Mouse (Mus musculus) neutrophil, adult 65 days (primary cell): ENCODE measurements around the gene Farsa. TPM values are rescaled to one million over a fixed set of nuclear protein-coding genes. Genes with fewer than 3 reads are reported as not detected.

Experiments used
- total RNA-seq: library from RNA; stranded (reverse); gene quantifications from 2 replicates; pipeline ENCODE4 v1.2.4, GENCODE M21; 2023

The Farsa gene
- 26.9 and 37.7 TPM in 2 replicates for total RNA-seq

DNA sequence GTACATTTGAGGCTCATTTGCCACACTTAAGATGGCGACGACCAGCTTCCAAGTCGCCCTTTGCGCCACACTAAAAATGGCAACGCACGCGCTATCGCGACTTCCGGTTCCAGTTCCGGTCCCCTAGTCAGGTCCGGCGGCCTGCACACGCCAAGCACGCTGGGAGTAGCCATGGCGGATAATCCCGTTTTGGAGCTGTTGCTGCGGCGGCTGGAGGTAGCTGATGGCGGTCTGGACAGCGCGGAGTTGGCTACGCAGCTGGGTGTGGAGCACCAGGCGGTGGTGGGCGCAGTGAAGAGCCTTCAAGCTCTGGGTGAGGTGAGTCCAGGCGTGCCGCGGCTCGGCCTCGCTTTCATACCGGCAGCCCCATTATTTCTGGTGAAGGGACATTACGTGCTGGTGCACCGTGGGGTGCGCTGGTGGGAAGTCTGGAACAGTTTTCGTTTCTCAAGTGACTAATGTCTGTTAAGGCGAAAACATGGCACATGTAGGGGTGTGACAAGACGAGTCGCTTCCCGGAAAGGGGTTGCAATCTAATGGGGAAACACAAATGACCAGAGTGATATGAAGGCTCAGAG is at the start of gene Farsa:
Gene Farsa (plus strand): TSS at position 126 of the 578 bp plus-strand sequence.

DNA sequence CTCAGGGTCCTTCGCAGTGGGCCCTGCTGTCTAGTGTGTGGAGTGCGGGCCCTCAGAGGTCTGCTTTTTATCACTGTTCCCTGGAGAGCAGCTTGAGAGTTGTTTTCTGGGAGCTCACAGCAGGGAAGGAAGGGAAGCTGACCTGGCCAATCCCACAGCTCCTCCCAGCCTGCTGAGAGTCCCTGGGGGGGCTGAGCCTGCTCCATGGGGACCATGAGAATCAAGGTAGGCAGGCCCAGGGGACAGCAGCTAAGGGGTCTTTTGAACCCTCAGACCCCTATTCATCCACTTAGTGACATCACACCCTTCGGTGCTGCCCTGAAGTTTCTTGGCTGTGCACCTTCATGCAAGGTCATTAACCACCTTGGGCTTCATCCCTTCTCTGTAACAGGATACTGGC is 34.1 kb upstream of the Farsa start, which contains the start of gene Dand5:
Gene Dand5 (minus strand): TSS at position 101 of the 400 bp plus-strand sequence.

DNA sequence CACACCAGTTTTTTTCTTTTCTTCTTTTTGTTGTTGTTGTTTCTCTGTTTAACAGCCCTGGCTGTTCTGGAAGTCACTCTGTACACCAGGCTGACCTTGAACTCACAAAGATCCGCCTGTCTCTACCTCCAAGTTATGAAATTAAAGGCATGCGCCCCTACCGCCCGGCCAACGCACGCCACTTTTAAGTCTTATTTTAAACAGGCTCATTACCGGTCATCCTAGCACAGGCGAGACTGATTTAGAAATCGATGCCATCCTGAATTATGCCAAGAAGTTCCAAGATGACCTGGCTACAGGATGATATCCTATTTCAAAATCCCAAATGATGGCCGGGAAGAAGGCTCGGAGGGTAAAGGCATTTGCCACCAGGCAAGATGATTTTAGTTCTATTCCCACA is 25.3 kb upstream of the Farsa start, which contains the start of gene Gadd45gip1:
Gene Gadd45gip1 (plus strand): TSS at position 33 of the 400 bp plus-strand sequence.

GRCm38 (mm10) chr8:84840248-84840999 is 16.4 kb upstream of the Farsa start, which contains the start of gene Rad23a:
Gene Rad23a, minus strand, starts transcription at chr8:84840665.

GRCm38 (mm10) chr8:84846722-84847572 is 9.8 kb upstream of the Farsa start, which contains the start of gene Calr:
Gene Calr, minus strand, starts transcription at chr8:84846934.

GRCm38 (mm10) chr8:84871376-84872308 is 14.9 kb downstream of the Farsa start, which contains the start of gene Syce2:
Gene Syce2, plus strand, starts transcription at chr8:84872111.

DNA sequence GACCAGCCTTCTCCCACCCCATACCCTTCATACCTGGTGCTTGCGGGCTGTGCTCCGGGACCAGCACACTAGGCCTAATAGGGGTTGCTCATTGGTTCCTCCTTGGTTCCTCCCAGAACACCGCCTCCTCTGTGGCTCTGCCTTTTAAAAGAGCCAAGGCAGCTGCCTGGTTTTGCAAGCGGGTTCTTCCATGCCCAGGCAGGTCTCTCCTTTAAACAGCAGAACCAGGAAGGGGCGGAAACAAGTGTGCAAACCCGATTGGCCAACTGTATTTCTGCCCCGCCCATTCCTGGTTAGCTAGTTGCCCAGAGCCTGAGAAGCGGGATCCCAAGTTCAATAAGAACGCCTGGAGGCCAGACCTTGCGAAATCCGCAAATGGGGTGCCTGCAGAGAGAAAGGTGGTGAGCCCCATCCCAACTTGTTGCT is 36.9 kb downstream of the Farsa start, which contains the start of gene Gcdh:
Gene Gcdh (minus strand): TSS at position 213 of the 426 bp plus-strand sequence.

DNA sequence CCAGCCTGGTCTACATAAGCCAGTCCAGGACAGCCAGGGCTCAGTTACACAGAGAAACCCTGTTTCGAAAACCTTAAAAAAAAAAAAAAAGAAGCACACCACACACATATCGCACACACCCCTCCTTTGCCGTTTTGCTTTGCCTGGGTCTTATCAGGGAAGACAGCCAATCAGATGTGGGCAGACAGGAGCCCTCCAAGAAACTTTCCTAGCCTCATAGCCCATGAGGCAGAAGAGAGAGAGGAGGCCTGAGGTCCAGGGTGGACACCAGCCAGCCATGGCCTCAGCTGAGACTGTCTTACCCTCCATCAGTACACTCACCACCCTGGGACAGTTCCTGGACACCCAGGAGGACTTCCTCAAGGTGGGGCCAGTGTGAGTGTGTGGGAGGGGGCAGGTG is 45.0 kb downstream of the Farsa start, which contains the start of gene Klf1:
Gene Klf1 (plus strand): TSS at position 177 of the 400 bp plus-strand sequence.

DNA sequence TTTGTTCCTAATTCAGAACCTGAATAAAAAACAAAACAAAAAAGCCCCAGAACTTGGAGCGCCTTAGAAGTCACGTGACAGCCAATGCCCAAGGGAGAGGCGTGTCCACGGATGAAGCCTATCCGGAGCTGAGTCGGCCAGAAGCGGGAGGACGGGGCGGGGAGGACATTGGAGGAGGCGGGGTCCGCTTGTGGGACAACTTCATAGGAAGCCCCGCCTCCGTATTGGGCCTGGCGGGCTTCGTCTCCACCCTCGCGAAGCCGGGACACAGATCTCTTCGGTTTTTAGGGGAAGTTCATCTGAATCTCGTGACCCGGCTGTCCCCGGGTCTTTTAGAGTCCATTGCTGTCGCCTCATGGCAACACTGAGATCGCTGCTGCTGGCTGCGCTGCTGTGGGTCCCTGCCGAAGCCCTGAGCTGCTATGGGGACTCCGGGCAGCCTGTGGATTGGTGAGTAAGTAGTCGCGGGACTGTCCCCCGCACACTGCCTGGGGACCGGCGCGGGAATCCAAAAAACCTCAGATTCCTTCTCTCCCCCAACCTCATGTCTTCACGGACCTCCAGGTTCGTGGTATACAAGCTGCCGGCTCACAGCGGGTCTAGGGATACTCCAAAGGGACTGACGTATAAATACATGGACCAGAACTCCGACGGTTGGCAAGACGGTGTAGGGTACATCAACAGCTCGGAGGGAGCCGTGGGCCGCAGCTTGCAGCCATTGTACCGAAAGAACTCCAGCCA is 51.8 kb downstream of the Farsa start, which contains the start of gene Dnase2a:
Gene Dnase2a (plus strand): TSS at position 140 of the 741 bp plus-strand sequence.

Other genes starting within 250 kb of the Farsa start
- 1,006 and 1,033 TPM in 2 replicates for gene Ier2, start 194.1 kb upstream of the Farsa start, total RNA-seq
- gene Trmt1, start 170.7 kb upstream of the Farsa start, total RNA-seq: 23.4 and 32.0 TPM in 2 replicates
- 29.3 and 31.5 TPM in 2 replicates for gene Nacc1, start 169.1 kb upstream of the Farsa start, total RNA-seq
- gene Lyl1, start 155.5 kb upstream of the Farsa start, total RNA-seq: 72.0 and 81.6 TPM in 2 replicates
- 3.3 TPM in 2 replicates for gene G430095P16Rik, start 134.0 kb upstream of the Farsa start, total RNA-seq
- gene Nfix, start 56.6 kb upstream of the Farsa start, total RNA-seq: 11.2 and 14.3 TPM in 2 replicates
- 0.38 and 1.1 TPM in 2 replicates for gene Dand5, start 34.2 kb upstream of the Farsa start, total RNA-seq
- gene Gadd45gip1, start 25.5 kb upstream of the Farsa start, total RNA-seq: 4.2 and 5.3 TPM in 2 replicates
- gene Rad23a, start 16.3 kb upstream of the Farsa start, total RNA-seq: 23.0 and 25.5 TPM in 2 replicates
- gene Calr, start 10.1 kb upstream of the Farsa start, total RNA-seq: 301 and 316 TPM in 2 replicates
- 7.3 and 11.1 TPM in 2 replicates for gene Syce2, start 15.1 kb downstream of the Farsa start, total RNA-seq
- 5.3 and 5.7 TPM in 2 replicates for gene Gcdh, start 36.9 kb downstream of the Farsa start, total RNA-seq
- 1.0 TPM in 1 of 2 replicates, not detected in the other for gene Klf1, start 44.9 kb downstream of the Farsa start, total RNA-seq
- gene Dnase2a, start 51.6 kb downstream of the Farsa start, total RNA-seq: 15.4 and 20.9 TPM in 2 replicates
- gene Mast1, start 80.4 kb downstream of the Farsa start, total RNA-seq: 0.09 and 0.70 TPM in 2 replicates
- not detected in 2 replicates for gene Rtbdn, start 90.0 kb downstream of the Farsa start, total RNA-seq
- gene Gm49661, start 112.4 kb downstream of the Farsa start, total RNA-seq: not detected in 2 replicates
- 32.5 and 39.5 TPM in 2 replicates for gene Prdx2, start 112.6 kb downstream of the Farsa start, total RNA-seq
- gene Rnaseh2a, start 112.8 kb downstream of the Farsa start, total RNA-seq: 19.9 and 24.8 TPM in 2 replicates
- 1,149 and 1,207 TPM in 2 replicates for gene Junb, start 121.7 kb downstream of the Farsa start, total RNA-seq
- gene Hook2, start 133.6 kb downstream of the Farsa start, total RNA-seq: 0.54 and 1.8 TPM in 2 replicates
- not detected in 2 replicates for gene Best2, start 157.5 kb downstream of the Farsa start, total RNA-seq
- gene Asna1, start 168.3 kb downstream of the Farsa start, total RNA-seq: 53.9 and 55.6 TPM in 2 replicates
- gene Trir, start 169.8 kb downstream of the Farsa start, total RNA-seq: 154 and 161 TPM in 2 replicates
- 28.2 and 28.5 TPM in 2 replicates for gene Tnpo2, start 179.9 kb downstream of the Farsa start, total RNA-seq
- gene Fbxw9, start 203.1 kb downstream of the Farsa start, total RNA-seq: 4.7 and 10.4 TPM in 2 replicates
- gene Gm5741, start 211.0 kb downstream of the Farsa start, total RNA-seq: not detected in 2 replicates
- gene Dhps, start 214.8 kb downstream of the Farsa start, total RNA-seq: 37.9 and 52.8 TPM in 2 replicates
- 28.6 and 31.0 TPM in 2 replicates for gene Wdr83os, start 223.8 kb downstream of the Farsa start, total RNA-seq
- 8.1 and 13.9 TPM in 2 replicates for gene Wdr83, start 224.3 kb downstream of the Farsa start, total RNA-seq
- gene Man2b1, start 226.3 kb downstream of the Farsa start, total RNA-seq: 289 and 376 TPM in 2 replicates